Mouse (Mus musculus) heart, postnatal 0 days (tissue): ENCODE measurements around the gene Trio. TPM values are rescaled to one million over a fixed set of nuclear protein-coding genes. Genes with fewer than 3 reads are reported as not detected.

Source experiments
- ATAC-seq: fragments of 200-750 bp; cut with Nextera tagmentation; 2 replicates; pipeline ENCODE4 v1.8.0; 2017; ENCODE audit warnings: low read depth, moderate number of reproducible peaks, moderate library complexity; ENCODE audit not compliant: insufficient read depth
- DNase-seq: peaks from one replicate; pipeline ENCODE4 v3.0.0-alpha.2; 2016; ENCODE audit warnings: low spot score
- H3K27ac ChIP-seq: fragments of 300-500 bp; sonication (generic); 2 replicates; pipeline ENCODE4 v1.5.1; 2014; ENCODE audit warnings: low read depth, mild to moderate bottlenecking
- H3K27me3 ChIP-seq: fragments of 300-500 bp; sonication (generic); 2 replicates; pipeline ENCODE4 v1.6.1; 2014; ENCODE audit warnings: low read length, mixed read lengths; ENCODE audit not compliant: control insufficient read depth, insufficient read depth
- H3K36me3 ChIP-seq: fragments of 300-500 bp; sonication (generic); replicated peaks from 2 replicates; pipeline ENCODE4 v1.6.1; 2014; ENCODE audit warnings: low read length, mixed read lengths; ENCODE audit not compliant: control insufficient read depth, insufficient read depth
- H3K4me1 ChIP-seq: fragments of 300-500 bp; sonication (generic); 2 replicates; pipeline ENCODE4 v1.6.1; 2014; ENCODE audit warnings: antibody characterized with exemption; ENCODE audit not compliant: control insufficient read depth, insufficient read depth
- H3K4me2 ChIP-seq: fragments of 300-500 bp; sonication (generic); 2 replicates; pipeline ENCODE4 v1.6.1; 2014; ENCODE audit warnings: low read depth, mild to moderate bottlenecking, low read length, moderate library complexity
- H3K4me3 ChIP-seq: fragments of 300-500 bp; sonication (generic); 2 replicates; pipeline ENCODE4 v1.5.1; 2014; ENCODE audit warnings: low read depth, low read length
- H3K9ac ChIP-seq: fragments of 300-500 bp; sonication (generic); replicated peaks from 2 replicates; pipeline ENCODE4 v1.6.1; 2014; ENCODE audit warnings: low read depth, low read length, mixed read lengths
- H3K9me3 ChIP-seq: fragments of 300-500 bp; sonication (generic); replicated peaks from 2 replicates; pipeline ENCODE4 v1.6.1; 2016; ENCODE audit warnings: low read length; ENCODE audit not compliant: control insufficient read depth
- CTCF ChIP-seq: IDR thresholded peaks from 2 replicates; pipeline ENCODE4 v1.5.1; 2016; ENCODE audit warnings: antibody characterized with exemption, control low read depth, low read depth
- EP300 ChIP-seq: IDR thresholded peaks from 2 replicates; pipeline ENCODE4 v1.6.1; 2016; ENCODE audit warnings: antibody characterized with exemption, low read depth
- WGBS: fragments of 180-500 bp; shearing (Covaris S2); extraction: QIAGEN DNeasy Blood & Tissue Kit; methylation state at CpG from one replicate; pipeline ENCODE4 v1.1.7; 2014; 5-methylcytosine and 5-hydroxymethylcytosine counted together
- polyA plus RNA-seq: library from polyadenylated mRNA; unstranded; fragments of >200 nt; fragmentation: Nextera tagmentation; extraction: Ambion mirVana; gene quantifications from 2 replicates; pipeline ENCODE4 v1.2.1, GENCODE M21; 2015
- total RNA-seq: library from RNA; depleted of rRNA; stranded (reverse); fragments of >200 nt; gene quantifications from 2 replicates; pipeline ENCODE4 v1.2.3, GENCODE M21; 2014; ENCODE audit warnings: low replicate concordance

Gene Trio
- total and polyA plus RNA-seq, 2 experiments from 2014 or later: 10.1 to 77.2 TPM

DNA sequence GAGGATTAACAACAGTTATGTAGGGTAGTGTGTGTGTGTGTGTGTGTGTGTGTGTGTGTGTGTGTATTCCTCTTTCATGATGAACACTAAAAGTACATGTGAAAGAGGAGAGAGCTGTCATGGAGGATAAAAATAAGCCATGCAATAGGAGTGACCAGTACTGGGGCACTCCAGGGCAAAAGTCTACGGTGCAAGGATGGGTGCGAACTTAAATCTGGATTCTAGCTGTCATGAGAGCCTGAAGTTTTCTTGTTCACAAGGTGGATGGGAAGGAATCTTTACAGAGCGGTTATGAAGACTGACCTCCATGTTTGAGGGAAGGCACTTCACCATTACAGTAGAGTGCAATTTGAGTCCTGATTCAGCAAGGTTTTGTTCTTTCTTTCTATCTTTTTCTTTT is 36.4 kb upstream of the Trio start:
- no peak for TF ChIP-seq EP300
- no peaks in the 10 kb centered on the region for H3K9me3 ChIP-seq
- no peaks in the 10 kb centered on the region for H3K36me3 ChIP-seq
- no peak overlapping the region for H3K27ac ChIP-seq
- no peaks in the 10 kb centered on the region for H3K27me3 ChIP-seq
- H3K4me2 ChIP-seq: no peak overlapping the region
- no peaks in the 10 kb centered on the region for H3K4me1 ChIP-seq
- H3K4me3 ChIP-seq: no peak overlapping the region
- WGBS: 84% methylated on average over 3 of the region's 3 CpGs
- DNase-seq: no peak
- ATAC-seq: no peak
- no peak overlapping the region for H3K9ac ChIP-seq

DNA sequence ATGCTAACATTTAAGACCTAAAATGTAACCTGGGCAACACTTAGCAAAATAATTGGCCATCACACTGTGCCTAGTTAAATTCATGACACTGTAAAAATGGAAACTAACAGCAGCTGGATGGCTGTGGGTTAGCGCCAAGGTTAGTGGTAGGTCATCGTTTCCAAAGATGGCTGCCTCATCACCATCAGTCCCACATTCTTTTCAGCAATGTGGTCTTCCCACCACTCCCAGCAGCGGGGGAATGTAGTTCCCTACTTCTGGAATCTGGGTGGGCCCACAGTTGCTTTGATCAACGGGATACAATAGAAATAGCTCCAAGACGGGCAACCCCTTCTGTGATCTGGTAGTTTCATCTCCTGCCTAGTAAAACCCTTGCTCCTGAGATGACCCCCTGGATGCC is 35.3 kb upstream of the Trio start:
- ATAC-seq (no peak), DNase-seq (no peak)
- Histone ChIP-seq H3K9ac (no peak overlapping the region), H3K27me3 (no peaks in the 10 kb centered on the region), H3K4me3 (no peak overlapping the region), H3K4me1 (no peaks in the 10 kb centered on the region), H3K27ac (no peak overlapping the region), H3K4me2 (no peak overlapping the region), H3K9me3 (no peaks in the 10 kb centered on the region), H3K36me3 (no peaks in the 10 kb centered on the region)
- TF ChIP-seq EP300 (no peak), CTCF (no peak)
- 73% methylated on average over 5 of the region's 5 CpGs for WGBS

DNA sequence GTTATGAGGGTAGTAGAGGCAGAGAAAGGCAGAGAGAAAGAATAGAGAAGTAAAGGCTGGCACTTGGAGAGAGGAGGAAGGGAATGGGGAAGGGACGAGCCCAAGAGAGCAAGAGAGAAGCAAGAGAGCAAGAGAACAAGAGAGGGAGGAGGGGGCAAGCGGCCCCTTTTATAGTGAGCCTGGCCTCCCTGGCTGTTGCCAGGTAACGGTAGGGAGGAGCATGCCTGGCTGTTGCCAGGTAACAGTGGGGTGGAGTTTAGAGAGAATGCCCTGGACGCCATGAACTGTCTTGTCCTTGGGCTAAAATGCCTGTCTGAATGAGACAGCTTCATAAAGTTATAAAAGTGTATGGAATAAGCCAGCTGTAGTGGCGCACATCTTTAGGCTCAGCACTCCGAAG is 34.8 kb upstream of the Trio start:
- H3K27me3 ChIP-seq: no peaks in the 10 kb centered on the region
- H3K4me1 ChIP-seq: no peaks in the 10 kb centered on the region
- no peak for TF ChIP-seq EP300
- TF ChIP-seq CTCF: no peak
- ATAC-seq: no peak
- DNase-seq: no peak
- no peaks in the 10 kb centered on the region for H3K9me3 ChIP-seq
- H3K4me2 ChIP-seq: no peak overlapping the region
- no peak overlapping the region for H3K4me3 ChIP-seq
- no peak overlapping the region for H3K9ac ChIP-seq
- no peak overlapping the region for H3K27ac ChIP-seq
- H3K36me3 ChIP-seq: no peaks in the 10 kb centered on the region
- WGBS: 78% methylated on average over 6 of the region's 6 CpGs

DNA sequence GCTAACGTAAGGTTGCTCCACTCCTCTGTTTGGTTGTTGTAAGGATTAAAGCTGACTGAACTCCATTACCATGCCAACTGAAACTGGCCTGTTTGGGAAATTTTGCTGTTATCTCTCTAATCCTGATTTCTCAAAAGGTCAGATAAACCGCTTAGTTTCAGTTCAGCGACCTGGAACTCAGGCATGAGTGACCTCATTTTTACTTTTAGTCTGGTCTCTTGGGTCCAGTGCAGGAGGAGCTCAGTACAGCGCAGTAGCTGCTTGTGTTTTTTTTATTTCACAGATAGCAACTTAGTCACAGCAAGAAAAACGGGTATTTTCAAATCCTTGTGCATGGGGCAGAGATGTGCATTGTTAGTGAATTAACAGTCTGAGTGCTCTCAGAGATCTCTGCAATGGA is 31.9 kb upstream of the Trio start:
- H3K27me3 ChIP-seq: no peaks in the 10 kb centered on the region
- no peak overlapping the region for H3K4me2 ChIP-seq
- TF ChIP-seq EP300 (no peak), CTCF (no peak)
- no peak overlapping the region for H3K4me3 ChIP-seq
- DNase-seq (no peak), ATAC-seq (no peak)
- H3K9me3 ChIP-seq: no peaks in the 10 kb centered on the region
- H3K36me3 ChIP-seq: no peaks in the 10 kb centered on the region
- WGBS: 48% methylated on average over 5 of the region's 5 CpGs
- H3K4me1 ChIP-seq: no peaks in the 10 kb centered on the region
- H3K9ac ChIP-seq: no peak overlapping the region
- no peak overlapping the region for H3K27ac ChIP-seq

DNA sequence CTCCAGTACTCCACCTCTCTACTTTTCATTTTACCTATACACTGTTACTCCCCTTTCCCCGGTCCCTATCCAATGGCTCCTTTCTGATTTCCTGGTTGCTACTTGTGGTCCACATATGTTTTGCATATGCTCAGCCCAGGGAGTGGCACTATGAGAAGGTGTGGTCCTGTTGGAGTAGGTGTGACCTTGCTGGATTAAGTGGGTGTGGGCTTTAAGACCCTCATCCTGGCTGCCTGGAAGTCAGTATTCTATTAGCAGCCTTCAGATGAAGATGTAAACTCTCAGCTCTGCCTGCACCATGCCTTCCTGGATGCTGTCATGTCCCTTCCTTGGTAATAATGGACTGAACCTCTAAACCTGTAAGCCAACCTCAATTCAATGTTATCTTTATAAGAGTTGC is 29.1 kb upstream of the Trio start:
- Histone ChIP-seq H3K9me3 (no peaks in the 10 kb centered on the region), H3K4me3 (no peak overlapping the region), H3K4me1 (no peaks in the 10 kb centered on the region), H3K27me3 (no peaks in the 10 kb centered on the region), H3K27ac (no peak overlapping the region), H3K36me3 (no peaks in the 10 kb centered on the region), H3K9ac (no peak overlapping the region), H3K4me2 (no peak overlapping the region)
- no peak for ATAC-seq
- WGBS: 86% methylated on average over 1 of the region's 1 CpGs
- no peak for DNase-seq
- TF ChIP-seq EP300 (no peak), CTCF (no peak)

DNA sequence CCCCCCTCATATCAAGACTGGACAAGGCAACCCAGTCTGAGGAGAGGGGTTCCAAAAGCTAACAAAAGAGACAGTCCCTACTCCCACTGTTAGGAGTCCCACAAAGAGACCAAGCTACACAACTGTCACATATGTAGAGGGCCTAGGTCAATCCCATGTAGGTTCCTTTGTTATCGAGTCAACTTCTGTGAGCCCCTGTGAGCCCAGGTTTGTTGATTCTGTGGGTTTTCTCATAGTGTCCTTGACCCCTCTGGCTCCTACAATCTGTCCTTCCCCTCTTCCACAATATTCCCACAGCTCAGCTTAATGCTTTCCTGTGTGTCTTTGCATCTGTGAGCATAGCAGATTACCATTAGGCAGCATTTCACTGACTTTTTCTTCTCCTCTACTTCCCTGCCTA is 28.5 kb upstream of the Trio start:
- TF ChIP-seq EP300 (no peak), CTCF (no peak)
- Histone ChIP-seq H3K27ac (no peak overlapping the region), H3K4me3 (no peak overlapping the region), H3K4me1 (no peaks in the 10 kb centered on the region), H3K4me2 (no peak overlapping the region), H3K9ac (no peak overlapping the region), H3K9me3 (no peaks in the 10 kb centered on the region), H3K36me3 (no peaks in the 10 kb centered on the region), H3K27me3 (no peaks in the 10 kb centered on the region)
- WGBS: 56% methylated on average over 1 of the region's 1 CpGs
- DNase-seq: no peak
- ATAC-seq: no peak
